Mouse (Mus musculus): ENCODE results near the gene Ddx41. TPM values are rescaled to one million over a fixed set of nuclear protein-coding genes. Genes with fewer than 3 reads are reported as not detected.
"Not testable (repeated sequence)": the region's sequence is repeated elsewhere in the genome, so short reads cannot be mapped to it uniquely, and the experiment has no call there.

Gene Ddx41
- 90.0 and 93.5 TPM in 2 replicates for polyA plus RNA-seq (2016; fragmentation: Nextera tagmentation; extraction: Ambion mirVana)

DNA sequence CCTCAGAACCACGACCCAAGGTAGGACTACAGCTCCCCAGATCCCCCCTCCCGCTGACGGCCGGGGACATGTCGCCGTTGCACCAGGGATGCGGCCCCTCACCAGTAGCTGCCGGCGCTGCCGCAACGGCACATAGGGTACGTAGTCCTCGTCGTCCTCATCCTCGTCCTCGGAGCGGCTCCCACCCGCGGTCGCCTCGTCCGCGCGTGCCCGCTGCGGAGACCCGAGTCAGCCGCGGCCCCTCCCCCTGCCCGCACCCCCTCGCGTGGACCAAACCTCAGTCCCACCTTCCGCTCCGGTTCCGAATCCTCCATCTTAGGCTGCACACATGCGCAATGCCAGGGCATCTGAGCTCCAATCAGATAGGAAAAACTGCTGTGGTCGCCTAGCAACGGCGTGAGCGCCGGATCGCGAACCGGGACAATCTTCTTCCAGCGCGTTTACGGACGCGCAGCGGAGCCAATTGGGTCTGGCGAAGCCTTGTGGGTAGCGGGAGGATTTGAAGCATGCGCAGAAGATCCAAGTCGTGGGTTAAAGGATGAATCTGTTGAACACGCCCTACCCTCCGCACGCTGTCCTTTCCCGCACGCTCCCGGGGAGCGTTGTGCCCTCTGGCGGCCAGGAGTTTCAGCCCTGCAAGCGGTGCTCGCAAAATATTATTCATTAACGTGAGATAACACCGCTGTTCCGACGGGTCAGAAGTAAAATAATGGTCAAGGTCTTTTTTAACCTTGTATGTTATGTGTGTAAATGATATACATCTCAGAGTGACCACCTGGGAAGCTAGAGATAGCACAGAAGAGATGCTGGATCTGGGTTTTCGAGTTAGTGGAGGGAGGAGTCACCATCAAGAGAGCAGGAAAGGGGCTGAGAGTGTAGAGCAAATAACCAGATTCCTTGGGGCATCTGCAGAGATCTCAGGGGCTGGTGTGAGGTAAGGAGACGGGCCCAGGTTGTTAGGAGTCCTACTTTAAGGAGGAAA, at the start of gene Ddx41:
Ddx41 (minus strand) TSS at position 465 of the 982 bp plus-strand sequence.
- H3K4me1 ChIP-seq, result peaks cover 17% of the 10 kb centered on the region
- peak; percentile 98 for DNase-seq (ENCODE audit: low spot score)
- WGBS, result under 1% methylated on average over 70 of the region's 70 CpGs
- peak within 1 kb of the TSS; percentile 92 for H3K4me3 ChIP-seq
- no peaks in the 10 kb centered on the region for H3K9me3 ChIP-seq
- H3K36me3 ChIP-seq (replicated peaks), result peaks cover 83% of the 10 kb centered on the region
- H3K27ac ChIP-seq (replicated peaks), result peak within 1 kb of the TSS; percentile 83
- no peaks in the 10 kb centered on the region for H3K27me3 ChIP-seq (replicated peaks; ENCODE audit: low read depth, poor library complexity, severe bottlenecking)

DNA sequence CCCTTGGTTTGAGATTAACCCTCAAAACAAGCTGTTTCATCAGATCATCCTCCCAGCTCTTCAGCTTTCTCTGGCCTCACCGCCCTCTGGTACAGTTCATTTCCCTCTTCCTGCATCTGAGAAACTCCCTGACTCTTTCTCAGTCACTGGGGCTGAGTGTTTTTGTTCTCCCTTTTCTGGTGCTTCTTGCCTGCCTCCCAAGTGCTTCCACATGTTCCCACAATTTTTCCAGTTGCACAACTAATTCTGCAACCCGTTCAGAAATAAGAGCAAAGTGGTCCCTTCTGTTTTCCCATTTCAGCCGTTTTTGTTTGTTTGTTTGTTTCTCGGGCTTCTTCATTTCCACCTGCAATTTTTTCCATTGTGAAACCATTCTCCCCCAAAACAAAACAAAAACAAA, 41.6 kb upstream of the Ddx41 start:
- Histone ChIP-seq H3K4me3 (no peak overlapping the region), H3K27ac (replicated peaks) (no peak overlapping the region), H3K9me3 (no peaks in the 10 kb centered on the region), H3K36me3 (replicated peaks) (peaks cover 4% of the 10 kb centered on the region; the same call in 1 of the 2 replicates), H3K4me1 (no peaks in the 10 kb centered on the region), H3K27me3 (replicated peaks; ENCODE audit: low read depth, poor library complexity, severe bottlenecking) (no peaks in the 10 kb centered on the region)
- DNase-seq (ENCODE audit: low spot score), result no peak
- WGBS, result 77% methylated on average over 4 of the region's 4 CpGs

DNA sequence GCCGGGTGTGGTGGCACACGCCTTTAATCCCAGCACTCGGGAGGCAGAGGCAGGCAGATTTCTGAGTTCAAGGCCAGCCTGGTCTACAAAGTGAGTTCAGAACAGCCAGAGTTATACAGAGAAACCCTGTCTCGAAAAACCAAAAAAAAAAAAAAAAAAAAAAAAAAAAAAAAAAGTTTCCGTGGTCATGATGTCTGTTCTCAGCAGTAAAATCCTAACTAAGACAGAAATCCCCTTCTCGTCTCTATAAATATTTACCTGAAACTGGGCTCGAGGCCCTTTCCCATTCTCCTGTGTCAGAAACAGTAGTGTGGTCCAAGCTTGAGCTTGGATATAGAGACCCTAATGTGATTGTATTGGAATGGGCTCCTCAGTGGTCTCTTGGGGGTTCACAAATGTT, 40.4 kb upstream of the Ddx41 start:
- not testable (repeated sequence) for DNase-seq (ENCODE audit: low spot score); H3K27me3 ChIP-seq (replicated peaks; ENCODE audit: low read depth, poor library complexity, severe bottlenecking); H3K36me3 ChIP-seq (replicated peaks); H3K4me3 ChIP-seq; H3K4me1 ChIP-seq; H3K27ac ChIP-seq (replicated peaks); H3K9me3 ChIP-seq
- 86% methylated on average over 7 of the region's 7 CpGs for WGBS

DNA sequence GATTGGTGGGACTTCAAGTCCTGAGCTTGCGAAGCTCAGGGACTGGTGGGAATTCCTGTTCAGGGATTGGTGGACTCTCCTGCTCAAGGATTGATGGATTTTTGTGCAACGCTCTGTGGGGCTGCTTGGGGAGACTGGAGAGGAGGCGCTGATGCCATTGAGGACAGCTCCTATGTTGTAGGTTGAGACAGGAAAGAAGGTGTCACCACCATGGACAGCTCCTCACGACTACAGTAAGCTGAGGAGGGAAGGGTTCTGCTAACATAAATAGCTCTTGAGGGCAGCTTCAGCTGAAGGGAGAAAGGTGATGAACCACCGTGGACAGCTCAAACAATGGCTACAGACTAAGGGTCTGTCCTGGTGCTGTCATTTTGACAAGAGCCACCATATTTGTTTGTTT, 39.5 kb upstream of the Ddx41 start:
- DNase-seq (ENCODE audit: low spot score), result peak; percentile 21
- H3K4me1 ChIP-seq, result peaks cover 10% of the 10 kb centered on the region
- WGBS, result 65% methylated on average over 5 of the region's 5 CpGs
- no peaks in the 10 kb centered on the region for H3K27me3 ChIP-seq (replicated peaks; ENCODE audit: low read depth, poor library complexity, severe bottlenecking)
- no peaks in the 10 kb centered on the region for H3K9me3 ChIP-seq
- H3K4me3 ChIP-seq, result no peak overlapping the region
- peaks cover 4% of the 10 kb centered on the region; the same call in 1 of the 2 replicates for H3K36me3 ChIP-seq (replicated peaks)
- H3K27ac ChIP-seq (replicated peaks), result no peak overlapping the region

DNA sequence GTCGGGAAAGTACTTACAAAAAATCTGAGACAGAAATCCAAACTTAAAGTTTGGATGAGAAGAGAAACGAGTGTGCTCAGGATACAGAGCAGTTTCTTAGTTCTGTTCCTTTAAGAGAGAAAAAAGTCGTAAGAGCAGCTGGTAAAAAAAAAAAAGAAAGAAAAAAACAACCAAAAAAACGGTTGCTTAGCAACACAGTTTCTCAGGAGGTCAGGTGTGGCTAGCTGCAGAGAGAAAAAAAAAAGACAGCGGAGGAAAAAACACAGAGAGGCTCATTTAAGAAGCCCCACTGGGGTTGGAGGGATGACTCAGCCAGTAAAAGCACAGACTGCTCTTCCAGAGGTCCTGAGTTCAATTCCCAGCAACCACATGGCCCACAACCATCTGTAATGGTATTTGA, 37.9 kb upstream of the Ddx41 start:
- 78% methylated on average over 5 of the region's 5 CpGs for WGBS
- Histone ChIP-seq H3K27ac (replicated peaks) (no peak overlapping the region), H3K36me3 (replicated peaks) (peaks cover 7% of the 10 kb centered on the region), H3K27me3 (replicated peaks; ENCODE audit: low read depth, poor library complexity, severe bottlenecking) (no peaks in the 10 kb centered on the region), H3K9me3 (no peaks in the 10 kb centered on the region), H3K4me1 (peaks cover 20% of the 10 kb centered on the region), H3K4me3 (no peak overlapping the region)
- no peak for DNase-seq (ENCODE audit: low spot score)

DNA sequence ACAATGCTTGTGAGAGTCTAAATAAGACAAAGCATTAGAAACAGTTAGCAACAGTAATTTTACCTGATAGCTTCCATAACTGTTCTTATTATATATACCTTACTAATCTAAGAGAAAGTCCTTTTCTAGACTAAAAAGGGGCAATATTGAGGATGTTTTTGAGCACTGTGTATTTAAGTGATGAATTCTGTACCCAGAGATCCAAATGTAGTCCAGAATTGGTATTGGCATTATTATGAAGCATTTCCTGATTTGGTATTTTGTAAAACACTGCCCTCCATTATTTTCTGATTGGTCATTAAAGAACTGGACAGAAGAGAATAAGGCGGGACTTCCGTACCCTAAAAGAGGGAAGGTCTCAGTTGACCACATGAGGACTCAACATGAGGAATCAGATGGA, 37.0 kb upstream of the Ddx41 start, which contains the start of gene Tmed9:
Tmed9 (plus strand) TSS at position 301 of the 400 bp plus-strand sequence.
- 95% methylated on average over 2 of the region's 2 CpGs for WGBS
- DNase-seq (ENCODE audit: low spot score), result no peak
- Histone ChIP-seq H3K4me3 (no peak within 1 kb of the TSS), H3K4me1 (peaks cover 25% of the 10 kb centered on the region), H3K27me3 (replicated peaks; ENCODE audit: low read depth, poor library complexity, severe bottlenecking) (no peaks in the 10 kb centered on the region), H3K36me3 (replicated peaks) (peaks cover 15% of the 10 kb centered on the region), H3K27ac (replicated peaks) (no peak within 1 kb of the TSS), H3K9me3 (no peaks in the 10 kb centered on the region)

DNA sequence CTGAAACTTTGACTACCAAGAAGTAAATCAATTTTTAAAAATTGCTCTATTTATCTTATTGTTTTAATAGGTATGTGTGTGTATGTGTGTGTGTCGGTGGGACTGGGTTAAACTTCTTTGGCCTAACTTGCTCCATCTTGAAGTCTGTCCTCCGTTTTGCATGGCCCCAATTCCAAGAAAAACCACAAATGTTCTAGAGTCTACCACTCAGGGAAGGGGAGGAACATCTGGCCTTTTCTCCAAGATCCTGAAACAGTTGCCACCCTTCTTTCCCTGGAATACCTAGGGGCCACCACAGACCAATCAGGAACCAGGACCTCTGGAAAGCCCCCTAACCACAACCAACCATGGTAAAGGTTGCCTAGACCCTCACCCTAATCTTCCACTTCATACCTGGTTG, 35.5 kb upstream of the Ddx41 start:
- Histone ChIP-seq H3K9me3 (no peaks in the 10 kb centered on the region), H3K27ac (replicated peaks) (no peak overlapping the region), H3K27me3 (replicated peaks; ENCODE audit: low read depth, poor library complexity, severe bottlenecking) (no peaks in the 10 kb centered on the region), H3K36me3 (replicated peaks) (peaks cover 28% of the 10 kb centered on the region), H3K4me1 (peaks cover 25% of the 10 kb centered on the region), H3K4me3 (peak overlapping the region; percentile 85; the same call in 1 of the 2 replicates)
- no peak for DNase-seq (ENCODE audit: low spot score)
- 86% methylated on average over 2 of the region's 2 CpGs for WGBS

DNA sequence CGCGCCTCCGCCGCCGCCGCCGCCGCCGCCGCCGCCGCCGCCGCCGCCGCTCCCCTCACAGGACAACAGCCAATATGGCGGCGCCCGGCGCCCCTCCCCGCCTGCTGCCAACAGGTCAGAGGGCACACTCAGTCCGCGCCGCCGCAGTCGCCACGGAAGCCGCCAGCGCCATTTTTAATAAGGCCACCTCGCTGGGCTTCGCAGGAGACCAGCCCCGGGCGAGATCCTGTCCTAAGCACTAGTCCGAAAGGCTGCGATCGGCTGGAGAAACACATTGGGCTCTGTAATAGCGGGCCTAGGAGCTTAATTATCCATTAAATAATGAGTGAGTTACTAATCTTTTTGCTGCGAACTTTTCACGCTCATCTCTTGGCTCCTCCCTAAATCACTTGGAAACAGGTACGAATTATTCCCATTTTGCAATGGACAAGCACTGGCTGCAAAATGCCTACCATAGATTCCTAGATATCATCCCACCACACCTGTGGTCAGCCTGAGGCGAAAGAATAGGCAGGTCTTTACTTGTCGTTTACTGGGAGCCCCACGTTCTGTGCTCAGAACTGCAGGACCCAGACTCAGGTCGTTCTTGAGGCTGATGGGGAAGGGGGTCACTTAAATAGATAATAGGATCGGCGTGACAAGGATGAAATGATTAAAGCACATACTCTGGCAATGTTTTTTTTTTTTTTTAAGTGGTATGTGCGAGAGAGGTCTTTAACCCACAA, 34.7 kb upstream of the Ddx41 start, which contains the start of gene Fam193b:
Fam193b (minus strand) TSS at position 94 of the 725 bp plus-strand sequence.
- Histone ChIP-seq H3K4me3 (peak within 1 kb of the TSS; percentile 85), H3K36me3 (replicated peaks) (peaks cover 36% of the 10 kb centered on the region), H3K9me3 (no peaks in the 10 kb centered on the region), H3K27ac (replicated peaks) (peak within 1 kb of the TSS; percentile 97), H3K27me3 (replicated peaks; ENCODE audit: low read depth, poor library complexity, severe bottlenecking) (no peaks in the 10 kb centered on the region), H3K4me1 (peaks cover 25% of the 10 kb centered on the region)
- peak; percentile 97 for DNase-seq (ENCODE audit: low spot score)
- WGBS, result 4% methylated on average over 47 of the region's 47 CpGs

DNA sequence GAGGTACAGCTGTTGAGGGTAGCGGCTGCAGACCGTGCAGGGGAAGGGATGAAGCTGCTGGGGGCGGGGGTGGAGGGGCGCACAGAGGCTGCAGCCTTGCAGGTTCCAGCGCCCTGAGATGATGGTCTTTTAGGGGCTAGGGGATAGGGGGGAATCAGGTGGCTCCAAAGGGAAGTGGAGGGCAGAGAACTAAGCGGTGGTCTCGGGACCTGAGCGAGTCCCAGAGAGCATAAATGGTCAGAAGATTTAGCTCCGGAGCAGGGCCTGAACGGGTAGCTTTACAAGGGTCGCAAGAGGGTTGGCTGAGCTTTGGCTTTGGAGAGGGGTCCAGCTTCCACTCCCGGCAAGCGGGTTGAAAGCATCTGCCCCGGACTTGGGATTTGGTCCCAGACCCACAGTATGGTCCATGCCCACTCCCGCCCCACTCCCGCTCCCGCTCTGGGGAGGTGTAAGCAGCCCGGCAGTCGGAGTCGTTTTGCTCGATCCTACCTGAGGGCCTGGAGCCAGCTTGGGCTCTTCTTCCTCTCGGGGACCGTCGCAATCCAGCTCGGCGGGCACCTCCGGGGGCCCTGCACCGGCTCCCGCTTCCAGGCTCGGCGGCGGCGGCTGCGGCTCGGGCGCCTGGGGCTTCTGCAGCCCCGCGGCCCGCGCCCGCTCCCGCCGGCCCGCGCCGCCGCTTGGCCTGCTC, 34.0 kb upstream of the Ddx41 start:
- DNase-seq (ENCODE audit: low spot score), result peak; percentile 64
- Histone ChIP-seq H3K27ac (replicated peaks) (peak overlapping the region; percentile 97), H3K9me3 (no peaks in the 10 kb centered on the region), H3K4me3 (peak overlapping the region; percentile 85), H3K4me1 (peaks cover 25% of the 10 kb centered on the region), H3K27me3 (replicated peaks; ENCODE audit: low read depth, poor library complexity, severe bottlenecking) (no peaks in the 10 kb centered on the region), H3K36me3 (replicated peaks) (peaks cover 44% of the 10 kb centered on the region)
- under 1% methylated on average over 47 of the region's 47 CpGs for WGBS

DNA sequence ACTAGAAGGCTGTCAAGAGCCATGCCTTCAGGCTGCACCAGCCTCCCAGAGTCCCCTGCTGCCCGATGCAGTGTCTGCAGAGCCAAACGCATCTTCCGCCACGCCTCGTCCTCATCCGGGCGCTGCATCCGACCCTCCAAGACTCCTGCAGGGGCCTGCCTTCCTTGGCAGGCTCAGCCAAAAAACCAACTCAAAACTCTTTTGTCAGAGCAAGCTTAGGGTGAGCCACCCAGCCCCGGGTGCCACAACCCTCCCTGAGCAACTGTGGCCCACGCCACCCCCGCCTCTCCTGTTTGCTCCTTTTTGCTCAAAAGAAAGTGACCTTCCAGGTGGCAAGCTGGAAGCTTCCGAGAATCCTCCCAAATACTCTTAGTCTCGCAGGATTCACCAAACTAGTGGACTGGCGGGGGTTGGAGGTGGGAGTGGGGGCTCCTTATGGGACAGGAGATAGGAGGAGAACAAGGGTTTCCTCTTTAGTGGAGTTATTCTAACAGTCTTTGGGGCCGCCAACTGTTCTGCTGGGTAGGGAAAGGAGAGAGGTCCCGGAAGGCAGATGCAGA, 33.3 kb upstream of the Ddx41 start:
- Histone ChIP-seq H3K36me3 (replicated peaks) (peaks cover 50% of the 10 kb centered on the region), H3K27me3 (replicated peaks; ENCODE audit: low read depth, poor library complexity, severe bottlenecking) (no peaks in the 10 kb centered on the region), H3K9me3 (no peaks in the 10 kb centered on the region), H3K27ac (replicated peaks) (peak overlapping the region; percentile 97), H3K4me3 (peak overlapping the region; percentile 85), H3K4me1 (peaks cover 25% of the 10 kb centered on the region)
- peak; percentile 46 for DNase-seq (ENCODE audit: low spot score)
- 9% methylated on average over 16 of the region's 16 CpGs for WGBS

DNA sequence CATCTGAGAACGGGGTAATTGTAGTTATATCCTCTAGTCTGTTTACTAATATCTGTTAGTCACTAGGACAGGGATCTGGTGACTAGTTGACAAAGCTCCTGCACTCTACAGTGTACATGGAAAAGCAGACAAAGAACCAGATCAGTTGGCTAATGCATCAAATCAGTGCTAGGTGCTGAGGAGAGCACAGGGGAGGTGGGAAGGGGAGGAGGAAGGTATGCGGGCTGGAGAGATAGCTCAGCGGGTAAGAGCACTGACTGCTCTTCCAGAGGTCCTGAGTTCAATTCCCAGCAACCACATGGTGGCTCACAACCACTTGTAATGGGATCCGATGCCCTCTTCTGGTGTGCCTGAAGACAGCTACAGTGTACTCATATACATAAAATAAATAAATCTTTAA, 32.1 kb upstream of the Ddx41 start:
- WGBS, result 93% methylated on average over 4 of the region's 4 CpGs
- H3K27ac ChIP-seq (replicated peaks); H3K4me3 ChIP-seq; H3K27me3 ChIP-seq (replicated peaks; ENCODE audit: low read depth, poor library complexity, severe bottlenecking); H3K9me3 ChIP-seq; DNase-seq (ENCODE audit: low spot score): not testable (repeated sequence)
- H3K4me1 ChIP-seq, result peaks cover 31% of the 10 kb centered on the region
- H3K36me3 ChIP-seq (replicated peaks), result peaks cover 58% of the 10 kb centered on the region

DNA sequence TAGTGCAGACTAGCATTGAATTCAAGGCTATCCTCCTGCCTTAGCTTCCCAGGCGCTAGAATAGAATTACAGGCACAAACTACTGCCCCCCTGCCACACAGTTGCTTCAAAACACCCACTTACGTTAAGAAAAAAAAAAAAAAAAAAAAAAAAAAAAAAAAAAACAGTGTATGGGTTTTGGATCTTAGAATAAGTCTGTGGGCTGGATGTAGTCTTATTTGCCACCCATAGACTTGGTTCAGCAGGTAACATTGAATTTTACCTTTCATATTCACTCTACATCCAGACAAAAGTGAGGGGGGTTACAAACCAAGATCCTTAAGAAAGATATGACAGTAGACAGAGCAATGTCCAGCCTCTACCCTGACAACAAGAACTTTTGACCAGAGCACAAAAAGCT, 31.5 kb upstream of the Ddx41 start:
- no peak for DNase-seq (ENCODE audit: low spot score)
- 85% methylated on average over 2 of the region's 2 CpGs for WGBS
- Histone ChIP-seq H3K27me3 (replicated peaks; ENCODE audit: low read depth, poor library complexity, severe bottlenecking) (no peaks in the 10 kb centered on the region), H3K4me3 (no peak overlapping the region), H3K4me1 (peaks cover 31% of the 10 kb centered on the region), H3K36me3 (replicated peaks) (peaks cover 64% of the 10 kb centered on the region), H3K27ac (replicated peaks) (no peak overlapping the region), H3K9me3 (no peaks in the 10 kb centered on the region)

All from embryonic facial prominence, embryonic 10.5 days (tissue).